Mouse (Mus musculus): ENCODE data around the gene Clcnkb. TPM values are rescaled to one million over a fixed set of nuclear protein-coding genes. Genes with fewer than 3 reads are reported as not detected.
A peak's percentile ranks its signal among the peaks of the same experiment; 100 is the strongest.

Gene Clcnkb
- total and polyA plus RNA-seq, 3 experiments = not detected

- no peak for DNase-seq
Measured at GRCm38 (mm10) chr4:141405314-141405622, 10.5 kb downstream of the Clcnkb start.

- DNase-seq = peak; percentile 86
Measured at GRCm38 (mm10) chr4:141404518-141405313, 11.1 kb downstream of the Clcnkb start.

GRCm38 (mm10) chr4:141400171-141400570 is 15.6 kb downstream of the Clcnkb start:
- no peak for DNase-seq

GRCm38 (mm10) chr4:141398545-141398944 is 17.3 kb downstream of the Clcnkb start, which contains the start of gene Clcnka:
Gene Clcnka, minus strand, starts transcription at chr4:141398724.
- DNase-seq = no peak

GRCm38 (mm10) chr4:141397861-141398260 is 18.0 kb downstream of the Clcnkb start:
- DNase-seq = no peak

- DNase-seq = no peak
Measured at GRCm38 (mm10) chr4:141394751-141395150, 21.1 kb downstream of the Clcnkb start.

GRCm38 (mm10) chr4:141391293-141391692 is 24.5 kb downstream of the Clcnkb start:
- no peak for DNase-seq

GRCm38 (mm10) chr4:141389366-141390150 is 26.3 kb downstream of the Clcnkb start:
- DNase-seq = no peak

- DNase-seq = no peak
Measured at GRCm38 (mm10) chr4:141387933-141388332, 27.9 kb downstream of the Clcnkb start.

GRCm38 (mm10) chr4:141387093-141387784 is 28.6 kb downstream of the Clcnkb start:
- peak; percentile 70 for DNase-seq

GRCm38 (mm10) chr4:141386150-141386549 is 29.7 kb downstream of the Clcnkb start:
- DNase-seq = no peak

GRCm38 (mm10) chr4:141385275-141385674 is 30.5 kb downstream of the Clcnkb start:
- peak; percentile 47 for DNase-seq

- DNase-seq = no peak
Measured at GRCm38 (mm10) chr4:141382406-141382805, 33.4 kb downstream of the Clcnkb start.

GRCm38 (mm10) chr4:141379674-141380073 is 36.1 kb downstream of the Clcnkb start:
- no peak for DNase-seq

GRCm38 (mm10) chr4:141372426-141372825 is 43.4 kb downstream of the Clcnkb start:
- DNase-seq = no peak

- DNase-seq = peak; percentile 64
Measured at GRCm38 (mm10) chr4:141367997-141368791, 47.6 kb downstream of the Clcnkb start, which contains the start of gene Fam131c. Gene Fam131c, plus strand, starts transcription at chr4:141368220.

- DNase-seq = peak; percentile 49
Measured at GRCm38 (mm10) chr4:141365876-141366275, 49.9 kb downstream of the Clcnkb start.

GRCm38 (mm10) chr4:141365126-141365525 is 50.7 kb downstream of the Clcnkb start:
- DNase-seq = peak; percentile 77

GRCm38 (mm10) chr4:141362937-141363548 is 52.8 kb downstream of the Clcnkb start:
- peak; percentile 73 for DNase-seq

- DNase-seq = peak; percentile 42
Measured at GRCm38 (mm10) chr4:141360846-141361245, 55.0 kb downstream of the Clcnkb start.

GRCm38 (mm10) chr4:141359222-141359621 is 56.6 kb downstream of the Clcnkb start:
- no peak for DNase-seq
